Mouse (Mus musculus): ENCODE measurements around the gene Arpp21. TPM values are rescaled to one million over a fixed set of nuclear protein-coding genes. Genes with fewer than 3 reads are reported as not detected.

The Arpp21 gene
- total RNA-seq, 1 experiment, result 0.22 TPM

GRCm38 (mm10) chr9:112188358-112188893, 47.3 kb downstream of the Arpp21 start:
- Histone ChIP-seq H3K36me3 (ENCODE audit: control insufficient read depth, insufficient read depth, low read length, poor library complexity, severe bottlenecking) (no peaks in the 10 kb centered on the region), H3K27ac (ENCODE audit: insufficient read depth, low read depth, low read length, poor library complexity, severe bottlenecking) (no peak overlapping the region), H3K4me1 (ENCODE audit: control insufficient read depth in 2 of 2, insufficient read depth in 2 of 2, low read length in 2 of 2, poor library complexity in 1 of 2) (no peaks in the 10 kb centered on the region), H3K4me3 (ENCODE audit: insufficient read depth in 1 of 2, low read depth in 1 of 2, low read length in 2 of 2, poor library complexity in 1 of 2, severe bottlenecking in 1 of 2) (no peak overlapping the region), H3K9me3 (ENCODE audit: control insufficient read depth, insufficient read depth, low read depth, low read length) (no peaks in the 10 kb centered on the region), H3K9ac (ENCODE audit: insufficient read depth, low read depth, low read length, poor library complexity, severe bottlenecking) (no peak overlapping the region)
- TF ChIP-seq HCFC1 (IDR thresholded peaks at IDR 0.05; ENCODE audit: borderline replicate concordance, insufficient read depth, low read length) (no peak), ZC3H11A (IDR thresholded peaks at IDR 0.05; ENCODE audit: borderline replicate concordance, low read depth, low read length) (no peak)
- no peak for DNase-seq (ENCODE audit: low read depth, low spot score)
- in situ Hi-C loops (cut with MboI; ENCODE audit: low sequenced_read_pairs in 2 of 2, unreplicated experiment in 2 of 2), result no loop called here

- TF ChIP-seq HCFC1 (IDR thresholded peaks at IDR 0.05; ENCODE audit: borderline replicate concordance, insufficient read depth, low read length), result no peak
- TF ChIP-seq ZC3H11A (IDR thresholded peaks at IDR 0.05; ENCODE audit: borderline replicate concordance, low read depth, low read length), result no peak
- TF ChIP-seq CHD2 (IDR thresholded peaks at IDR 0.05; ENCODE audit: low read depth, low read length), result no peak
- DNase-seq (ENCODE audit: low read depth, low spot score), result no peak
Measured at GRCm38 (mm10) chr9:112187667-112188066, 48.1 kb downstream of the Arpp21 start.

GRCm38 (mm10) chr9:112186336-112187305, 49.1 kb downstream of the Arpp21 start:
- no peaks in the 10 kb centered on the region for H3K36me3 ChIP-seq (ENCODE audit: control insufficient read depth, insufficient read depth, low read length, poor library complexity, severe bottlenecking)
- no peak overlapping the region for H3K27ac ChIP-seq (ENCODE audit: insufficient read depth, low read depth, low read length, poor library complexity, severe bottlenecking)
- no peaks in the 10 kb centered on the region for H3K4me1 ChIP-seq (ENCODE audit: control insufficient read depth in 2 of 2, insufficient read depth in 2 of 2, low read length in 2 of 2, poor library complexity in 1 of 2)
- no peak overlapping the region for H3K9ac ChIP-seq (ENCODE audit: insufficient read depth, low read depth, low read length, poor library complexity, severe bottlenecking)
- no peak for TF ChIP-seq ZC3H11A (IDR thresholded peaks at IDR 0.05; ENCODE audit: borderline replicate concordance, low read depth, low read length)
- no peak for TF ChIP-seq ZNF384 (IDR thresholded peaks at IDR 0.05; ENCODE audit: low read depth, low read length)
- no peak for TF ChIP-seq HCFC1 (IDR thresholded peaks at IDR 0.05; ENCODE audit: borderline replicate concordance, insufficient read depth, low read length)
- TF ChIP-seq MAFK (IDR thresholded peaks at IDR 0.05; ENCODE audit: insufficient read depth, low read depth, low read length), result no peak
- TF ChIP-seq CHD2 (IDR thresholded peaks at IDR 0.05; ENCODE audit: low read depth, low read length), result no peak
- DNase-seq (ENCODE audit: low read depth, low spot score), result no peak
- no peak overlapping the region for H3K4me3 ChIP-seq (ENCODE audit: insufficient read depth in 1 of 2, low read depth in 1 of 2, low read length in 2 of 2, poor library complexity in 1 of 2, severe bottlenecking in 1 of 2)
- in situ Hi-C loops (cut with MboI; ENCODE audit: low sequenced_read_pairs in 2 of 2, unreplicated experiment in 2 of 2), result no loop called here
- H3K9me3 ChIP-seq (ENCODE audit: control insufficient read depth, insufficient read depth, low read depth, low read length), result no peaks in the 10 kb centered on the region

More at GRCm38 (mm10) chr9:112187667-112188066, 48.1 kb downstream of the Arpp21 start:
- Histone ChIP-seq H3K36me3 (ENCODE audit: control insufficient read depth, insufficient read depth, low read length, poor library complexity, severe bottlenecking) (no peaks in the 10 kb centered on the region), H3K9ac (ENCODE audit: insufficient read depth, low read depth, low read length, poor library complexity, severe bottlenecking) (no peak overlapping the region), H3K4me1 (ENCODE audit: control insufficient read depth in 2 of 2, insufficient read depth in 2 of 2, low read length in 2 of 2, poor library complexity in 1 of 2) (no peaks in the 10 kb centered on the region), H3K9me3 (ENCODE audit: control insufficient read depth, insufficient read depth, low read depth, low read length) (no peaks in the 10 kb centered on the region), H3K4me3 (ENCODE audit: insufficient read depth in 1 of 2, low read depth in 1 of 2, low read length in 2 of 2, poor library complexity in 1 of 2, severe bottlenecking in 1 of 2) (no peak overlapping the region), H3K27ac (ENCODE audit: insufficient read depth, low read depth, low read length, poor library complexity, severe bottlenecking) (no peak overlapping the region)
- in situ Hi-C loops (cut with MboI; ENCODE audit: low sequenced_read_pairs in 2 of 2, unreplicated experiment in 2 of 2), result no loop called here

- in situ Hi-C loops (cut with MboI; ENCODE audit: low sequenced_read_pairs in 2 of 2, unreplicated experiment in 2 of 2), result no loop called here
Measured at GRCm38 (mm10) chr9:112185746-112186145, 50.0 kb downstream of the Arpp21 start.

More at GRCm38 (mm10) chr9:112185746-112186145, 50.0 kb downstream of the Arpp21 start:
- Histone ChIP-seq H3K4me3 (ENCODE audit: insufficient read depth in 1 of 2, low read depth in 1 of 2, low read length in 2 of 2, poor library complexity in 1 of 2, severe bottlenecking in 1 of 2) (no peak overlapping the region), H3K4me1 (ENCODE audit: control insufficient read depth in 2 of 2, insufficient read depth in 2 of 2, low read length in 2 of 2, poor library complexity in 1 of 2) (no peaks in the 10 kb centered on the region), H3K27ac (ENCODE audit: insufficient read depth, low read depth, low read length, poor library complexity, severe bottlenecking) (no peak overlapping the region), H3K36me3 (ENCODE audit: control insufficient read depth, insufficient read depth, low read length, poor library complexity, severe bottlenecking) (no peaks in the 10 kb centered on the region), H3K9me3 (ENCODE audit: control insufficient read depth, insufficient read depth, low read depth, low read length) (no peaks in the 10 kb centered on the region), H3K9ac (ENCODE audit: insufficient read depth, low read depth, low read length, poor library complexity, severe bottlenecking) (no peak overlapping the region)
- TF ChIP-seq ZC3H11A (IDR thresholded peaks at IDR 0.05; ENCODE audit: borderline replicate concordance, low read depth, low read length) (no peak), CHD2 (IDR thresholded peaks at IDR 0.05; ENCODE audit: low read depth, low read length) (no peak), ZNF384 (IDR thresholded peaks at IDR 0.05; ENCODE audit: low read depth, low read length) (no peak), HCFC1 (IDR thresholded peaks at IDR 0.05; ENCODE audit: borderline replicate concordance, insufficient read depth, low read length) (no peak), MAFK (IDR thresholded peaks at IDR 0.05; ENCODE audit: insufficient read depth, low read depth, low read length) (no peak)
- no peak for DNase-seq (ENCODE audit: low read depth, low spot score)
